Mouse (Mus musculus) skeletal muscle tissue, adult 2 months (tissue): ENCODE measurements at regions not wholly inside any gene's neighbourhood (a gene's known extent, or its start where the extent isn't known, plus 50 kb on each side); places are given as distances from the start of the nearest gene placed in this dataset.

Experiments used
- DNase-seq: peaks from one replicate; pipeline ENCODE4 v3.0.0-alpha.2; 2012; ENCODE audit warnings: low read depth, low spot score

GRCm38 (mm10) chr3:21813401-21813800 is 263.1 kb upstream of the Tbl1xr1 start:
- DNase-seq, result no peak

GRCm38 (mm10) chr3:21816968-21817858 is 259.2 kb upstream of the Tbl1xr1 start:
- peak; percentile 56 for DNase-seq

- no peak for DNase-seq
These were observed 257.4 kb upstream of the Tbl1xr1 start for GRCm38 (mm10) chr3:21819030-21819429.

GRCm38 (mm10) chr3:21820051-21820598 is 256.3 kb upstream of the Tbl1xr1 start:
- DNase-seq, result no peak

- no peak for DNase-seq
These were observed 253.8 kb upstream of the Tbl1xr1 start for GRCm38 (mm10) chr3:21822675-21823074.

GRCm38 (mm10) chr3:21823331-21823730 is 253.1 kb upstream of the Tbl1xr1 start:
- DNase-seq, result no peak

GRCm38 (mm10) chr3:21824101-21824880 is 252.2 kb upstream of the Tbl1xr1 start:
- no peak for DNase-seq

- no peak for DNase-seq
These were observed 251.4 kb upstream of the Tbl1xr1 start for GRCm38 (mm10) chr3:21824913-21825610.

- DNase-seq, result no peak
These were observed 248.8 kb upstream of the Tbl1xr1 start for GRCm38 (mm10) chr3:21827656-21828055.

GRCm38 (mm10) chr3:21833111-21833510 is 243.3 kb upstream of the Tbl1xr1 start:
- DNase-seq, result no peak

GRCm38 (mm10) chr3:21835526-21835925 is 240.9 kb upstream of the Tbl1xr1 start:
- peak; percentile 16 for DNase-seq

- no peak for DNase-seq
These were observed 239.0 kb upstream of the Tbl1xr1 start for GRCm38 (mm10) chr3:21837297-21837946.

- no peak for DNase-seq
These were observed 235.5 kb upstream of the Tbl1xr1 start for GRCm38 (mm10) chr3:21840751-21841488.

GRCm38 (mm10) chr3:21841506-21841905 is 234.9 kb upstream of the Tbl1xr1 start:
- no peak for DNase-seq

- DNase-seq, result no peak
These were observed 233.7 kb upstream of the Tbl1xr1 start for GRCm38 (mm10) chr3:21842545-21843291.

GRCm38 (mm10) chr3:21843292-21843852 is 233.1 kb upstream of the Tbl1xr1 start:
- DNase-seq, result no peak

- no peak for DNase-seq
These were observed 226.6 kb upstream of the Tbl1xr1 start for GRCm38 (mm10) chr3:21849831-21850230.

- no peak for DNase-seq
These were observed 225.5 kb upstream of the Tbl1xr1 start for GRCm38 (mm10) chr3:21850977-21851376.

- no peak for DNase-seq
These were observed 222.1 kb upstream of the Tbl1xr1 start for GRCm38 (mm10) chr3:21854340-21854739.
